Mouse (Mus musculus) heart, adult 2 months (tissue): ENCODE measurements around the gene Gmppb.

ENCODE experiments used
- CTCF ChIP-seq: fragments of 200-600 bp; IDR thresholded peaks from 2 replicates; pipeline ENCODE4 v1.8.1; 2022; ENCODE audit warnings: antibody characterized with exemption, mild to moderate bottlenecking, moderate library complexity
- EP300 ChIP-seq: fragments of 200-500 bp; IDR thresholded peaks from 2 replicates; pipeline ENCODE4 v1.6.1; 2011; ENCODE audit warnings: low read depth, low read length, control low read depth; ENCODE audit not compliant: insufficient read depth
- POLR2A ChIP-seq: fragments of 200-500 bp; IDR thresholded peaks from 2 replicates; pipeline ENCODE4 v1.6.1; 2011; ENCODE audit warnings: mild to moderate bottlenecking, low read depth, low read length, control low read depth; ENCODE audit not compliant: insufficient read depth

DNA sequence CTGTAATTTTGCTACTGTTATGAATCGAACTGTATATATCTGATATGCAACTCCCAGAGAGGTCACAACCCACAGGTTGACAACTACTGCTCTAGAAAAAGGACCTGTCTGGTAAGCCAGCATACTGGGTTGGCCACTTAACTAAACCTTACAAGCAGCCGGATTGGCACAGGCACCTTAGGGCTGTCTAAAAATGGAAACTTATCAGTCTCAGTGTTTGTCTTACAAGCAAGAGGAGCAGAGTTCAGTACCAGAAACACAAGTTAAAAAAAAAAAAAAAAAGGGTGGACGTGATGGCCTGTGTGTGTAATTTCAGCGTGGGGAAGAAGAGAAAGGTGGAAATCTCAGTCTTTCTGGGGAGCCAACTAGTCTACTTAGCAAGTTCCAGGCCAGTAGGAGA is 22.8 kb downstream of the Gmppb start:
- TF ChIP-seq EP300, result no peak
- no peak for TF ChIP-seq POLR2A
- TF ChIP-seq CTCF, result no peak
